Mouse (Mus musculus) heart, adult 9 months (tissue): Measurements from ENCODE around the gene Stum.

ENCODE experiments used
- DNase-seq, 2 experiments: peaks; one replicate each; pipeline ENCODE4 v3.0.0; 2022; ENCODE audit warnings: low spot score in 2 of 2

Stum gene

DNA sequence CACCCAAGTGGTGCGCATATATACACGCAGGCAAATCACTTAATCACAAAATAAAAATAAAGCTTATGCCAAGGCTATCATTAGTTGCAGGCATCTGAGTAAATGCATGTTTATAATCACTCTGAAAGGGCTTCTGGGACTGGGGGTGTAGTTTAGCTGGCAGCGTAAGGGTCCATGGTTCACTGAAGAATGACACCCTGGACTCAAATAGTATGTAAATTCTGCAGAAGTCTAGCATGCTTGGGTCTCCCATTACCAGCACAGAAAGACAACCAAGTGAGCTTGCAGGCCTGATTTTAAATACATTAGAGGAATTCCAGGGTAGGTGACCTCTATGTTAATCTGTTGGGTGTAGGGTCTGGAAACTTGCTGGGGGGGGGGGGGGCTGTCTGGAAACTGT, 16.5 kb upstream of the Stum start:
- DNase-seq, result no peak

DNA sequence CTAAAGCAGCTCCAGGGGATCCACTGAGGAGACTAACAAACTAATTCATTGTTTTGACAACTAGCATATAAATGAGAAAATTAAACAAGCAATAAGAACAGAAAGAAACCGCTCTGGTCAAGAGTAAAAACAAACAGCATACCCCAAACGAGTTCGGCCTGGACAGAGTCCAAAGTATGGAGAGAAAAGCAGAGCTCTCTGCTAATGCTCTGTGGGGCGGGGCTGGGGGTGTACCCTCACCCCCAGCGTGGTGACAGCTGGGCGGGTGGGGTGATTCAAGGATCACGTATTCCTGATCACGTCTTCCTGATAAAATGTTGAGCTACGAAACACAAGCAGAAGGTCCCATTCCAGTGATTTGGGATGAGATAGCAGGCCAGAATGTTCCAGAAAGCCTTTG, 9.5 kb upstream of the Stum start:
- DNase-seq, result no peak

DNA sequence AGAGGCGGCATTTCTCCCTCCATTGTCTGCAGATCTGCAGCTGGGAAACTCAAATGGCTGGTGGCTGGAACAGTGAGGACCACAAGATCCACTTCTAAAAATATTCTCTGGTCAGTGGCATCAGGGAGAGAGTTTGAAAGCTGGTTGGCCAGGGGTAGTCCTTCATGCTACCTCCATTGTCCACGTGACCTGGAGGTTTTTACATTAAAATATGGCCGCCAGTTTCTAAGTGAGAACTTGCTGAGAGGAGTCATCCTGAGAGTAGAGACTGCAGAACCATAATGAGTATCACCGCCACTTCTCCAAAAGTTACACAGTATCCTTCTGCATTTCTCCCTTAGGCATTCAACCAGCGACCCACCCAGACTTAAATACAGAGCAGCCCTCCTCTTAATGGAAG, 2.0 kb upstream of the Stum start:
- DNase-seq, result no peak

DNA sequence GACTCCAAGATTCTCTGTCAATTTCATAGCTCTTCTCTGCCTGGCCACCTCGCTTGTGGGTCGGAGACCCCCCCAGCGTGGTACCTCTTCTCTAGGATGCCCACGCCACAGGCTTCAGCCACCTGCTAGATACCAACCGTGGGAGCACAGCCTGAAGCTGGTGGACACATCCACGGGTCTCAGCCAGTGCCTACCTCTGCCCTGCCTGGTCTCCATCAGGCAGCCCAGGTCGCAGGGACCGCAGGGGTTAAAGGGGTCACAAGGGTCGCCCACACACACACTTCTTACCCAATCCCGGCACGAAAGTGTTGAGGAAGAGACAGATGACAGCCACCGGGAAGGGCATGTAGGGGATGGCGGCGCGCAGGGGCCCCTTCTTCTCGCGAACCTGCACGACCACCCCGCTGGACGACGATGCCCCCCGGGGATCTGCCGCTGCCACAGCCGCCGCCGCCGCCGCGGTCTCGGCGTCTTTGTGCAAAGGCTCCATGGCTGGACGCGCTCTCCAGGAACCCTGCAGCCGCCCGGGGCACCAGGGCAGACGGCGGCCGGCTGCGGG, 385 bp downstream of the Stum start:
- no peak for DNase-seq

DNA sequence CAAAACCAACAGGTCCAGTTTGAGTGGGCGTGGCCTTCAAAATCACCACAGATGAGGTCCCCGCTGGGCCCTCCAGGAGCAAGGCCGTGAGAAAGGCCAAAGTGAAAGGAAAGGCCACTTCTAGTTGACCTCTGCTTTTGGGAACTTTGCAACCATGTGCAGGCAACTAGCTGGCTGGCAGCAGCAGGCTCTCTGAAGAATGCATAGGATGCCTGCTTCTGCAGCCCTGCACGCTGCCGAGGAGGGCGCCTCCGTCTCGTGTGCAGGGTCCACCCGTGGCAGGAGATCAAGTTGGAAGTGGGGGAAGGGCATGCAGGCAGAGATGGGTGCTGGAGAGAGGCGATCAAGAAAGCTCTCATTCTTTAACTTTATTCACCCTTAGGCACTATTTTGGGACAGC, 1.3 kb downstream of the Stum start:
- DNase-seq, result no peak

DNA sequence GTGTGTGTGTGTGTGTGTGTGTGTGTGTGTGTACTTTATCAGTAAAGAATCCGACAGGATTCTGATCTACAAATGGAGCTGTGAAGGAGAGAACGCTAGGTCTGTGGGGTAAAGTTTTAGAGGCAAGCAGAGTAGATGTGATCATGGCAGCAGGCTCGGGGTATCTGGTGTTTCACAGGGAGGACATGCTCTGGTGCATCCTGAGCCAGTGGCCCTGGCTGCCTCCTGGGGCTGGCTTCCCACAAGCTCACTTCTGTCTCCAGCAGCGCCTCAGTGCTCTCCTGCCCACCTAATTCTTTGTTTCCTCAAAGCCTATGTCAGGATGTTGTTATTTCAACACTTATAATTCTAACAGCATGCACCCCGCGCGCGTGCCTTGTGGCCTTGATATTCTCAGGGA, 2.0 kb downstream of the Stum start:
- DNase-seq, result no peak

DNA sequence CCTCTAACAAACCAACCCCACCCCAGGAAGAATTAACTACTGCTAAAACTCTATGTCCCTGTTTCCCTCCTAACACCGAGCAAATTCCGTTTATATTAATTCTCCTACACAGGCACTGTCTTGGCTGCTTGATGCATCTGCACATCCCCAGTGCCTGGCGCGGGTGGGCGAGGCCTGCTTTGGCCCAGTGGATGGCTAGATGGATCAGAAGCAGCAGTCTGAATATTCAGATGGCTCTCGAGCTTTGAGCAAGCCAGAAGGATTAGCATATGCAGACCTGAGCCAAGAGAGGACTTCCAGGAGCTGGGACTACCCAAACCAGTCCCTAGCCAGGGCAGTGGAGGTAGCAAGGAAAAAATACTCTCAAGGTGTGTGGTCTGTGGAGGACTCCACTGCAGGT, 3.0 kb downstream of the Stum start:
- no peak for DNase-seq

DNA sequence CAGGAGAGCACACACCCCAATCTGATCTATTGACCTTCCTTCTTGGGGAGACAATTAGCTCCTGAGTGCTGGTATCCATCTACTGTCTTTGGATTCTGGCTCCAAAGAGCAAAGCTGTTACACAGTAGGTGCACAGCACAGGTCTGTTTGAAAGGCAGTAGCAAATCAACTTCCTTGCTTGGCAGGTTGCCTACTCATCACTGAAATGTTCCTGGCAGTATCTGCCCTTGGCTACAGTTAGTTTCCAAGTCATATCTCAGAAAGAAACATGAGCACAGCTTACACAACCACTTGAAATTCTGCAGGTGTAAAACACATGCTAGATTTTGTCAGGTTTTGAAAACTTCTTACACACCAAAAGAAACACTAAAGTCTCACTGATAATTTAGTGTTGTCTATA, 9.7 kb downstream of the Stum start:
- DNase-seq, result peak; percentile 44 to 76

DNA sequence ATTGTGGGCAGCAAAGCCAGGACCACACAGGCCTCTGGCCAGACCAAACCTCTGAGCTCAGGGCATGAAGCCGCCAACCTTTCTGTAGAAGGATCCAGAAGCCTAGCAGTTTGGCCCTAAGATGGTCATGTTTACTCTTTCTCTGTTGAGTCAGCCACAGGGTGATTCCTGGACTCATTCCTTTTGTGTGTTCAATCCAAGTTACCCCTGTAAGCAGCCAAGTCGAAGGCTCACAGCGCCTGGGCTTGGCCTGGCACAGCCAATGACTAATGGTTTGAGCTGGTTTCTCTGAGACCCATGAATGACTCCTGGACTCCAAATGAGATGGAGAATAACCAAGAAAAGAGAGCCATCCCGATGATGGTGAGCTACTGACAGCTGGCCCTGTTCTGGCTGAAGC, 15.3 kb downstream of the Stum start:
- no peak for DNase-seq

DNA sequence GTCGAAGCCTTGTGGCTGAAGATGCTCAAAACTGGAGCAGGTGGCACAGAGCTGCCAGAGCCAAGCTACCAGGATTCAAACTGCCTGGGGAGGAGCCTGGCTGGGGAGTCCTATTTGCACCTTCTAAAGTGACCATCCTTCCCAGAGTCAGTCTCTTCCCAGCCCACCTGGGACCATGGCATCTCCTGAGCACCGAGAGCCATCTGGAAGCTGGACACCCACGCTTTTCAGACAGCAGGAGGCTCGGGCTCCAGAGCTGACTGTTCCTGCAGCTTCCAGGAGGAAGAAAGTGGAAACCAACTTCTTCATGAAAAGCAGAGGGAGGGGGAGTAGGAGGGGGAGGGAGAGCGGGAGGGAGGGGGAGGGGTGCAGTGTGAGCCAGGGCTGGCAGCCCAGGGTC, 17.7 kb downstream of the Stum start:
- no peak for DNase-seq

DNA sequence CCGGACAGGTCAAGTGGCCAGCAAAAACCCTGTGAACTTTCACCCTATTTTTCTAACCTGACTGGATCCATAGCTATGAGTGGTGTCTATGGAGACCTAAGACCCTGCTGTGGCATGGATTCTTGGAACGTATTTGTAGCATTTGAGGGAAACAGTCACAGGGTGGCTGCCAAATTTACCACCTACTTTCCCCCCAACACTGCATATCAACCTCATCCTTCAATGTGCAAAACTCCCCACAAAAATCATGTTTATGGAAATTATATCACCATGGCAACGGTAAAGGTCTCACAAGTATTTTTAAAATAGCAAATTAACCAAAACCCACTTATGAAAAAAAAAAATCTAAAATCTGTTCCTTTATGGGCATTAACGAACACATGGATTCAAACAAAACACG, 18.9 kb downstream of the Stum start:
- no peak for DNase-seq

DNA sequence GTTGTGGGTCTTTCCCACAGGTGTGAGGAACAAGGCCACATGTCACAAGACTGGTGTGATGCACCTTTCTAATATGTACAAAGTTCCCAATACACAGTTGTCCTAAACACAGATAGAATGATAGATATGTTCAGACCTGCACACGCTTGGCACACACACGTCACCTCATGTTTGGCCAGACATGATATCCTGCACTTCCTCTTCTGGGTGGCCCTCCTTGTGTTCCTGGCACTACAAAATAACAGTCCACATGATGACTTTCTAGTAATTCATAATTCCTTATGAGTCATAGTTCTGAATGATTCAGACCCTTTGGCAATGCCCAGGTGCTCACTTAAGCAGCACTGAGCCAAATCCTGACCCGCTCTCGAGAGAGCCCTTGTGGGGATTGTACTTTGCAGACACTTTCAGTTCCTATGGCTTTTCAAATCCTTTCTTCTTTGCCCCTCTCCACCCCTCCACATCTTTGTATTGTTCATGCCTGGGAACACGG, 20.3 kb downstream of the Stum start:
- DNase-seq, result no peak

DNA sequence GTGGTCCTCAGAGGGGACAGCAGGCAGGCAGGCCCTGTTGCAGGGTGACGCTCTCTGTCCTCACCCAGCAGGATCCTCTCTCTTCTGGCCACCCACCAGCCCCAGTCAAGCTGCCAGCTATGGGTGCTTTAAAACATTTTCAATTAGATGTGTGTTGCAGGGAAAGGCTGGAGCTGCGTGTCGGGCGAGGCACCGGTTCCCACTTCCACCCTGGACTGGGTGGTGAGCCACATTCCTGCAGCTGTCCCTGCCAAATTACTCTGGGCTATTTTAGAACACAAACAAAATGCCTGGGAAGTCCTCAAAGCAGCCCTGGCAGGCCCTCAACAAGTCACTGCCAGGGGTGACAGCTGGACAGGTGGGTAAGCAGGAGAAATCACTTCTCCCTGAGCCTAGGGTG, 20.9 kb downstream of the Stum start:
- peak; percentile 44 to 54 for DNase-seq

DNA sequence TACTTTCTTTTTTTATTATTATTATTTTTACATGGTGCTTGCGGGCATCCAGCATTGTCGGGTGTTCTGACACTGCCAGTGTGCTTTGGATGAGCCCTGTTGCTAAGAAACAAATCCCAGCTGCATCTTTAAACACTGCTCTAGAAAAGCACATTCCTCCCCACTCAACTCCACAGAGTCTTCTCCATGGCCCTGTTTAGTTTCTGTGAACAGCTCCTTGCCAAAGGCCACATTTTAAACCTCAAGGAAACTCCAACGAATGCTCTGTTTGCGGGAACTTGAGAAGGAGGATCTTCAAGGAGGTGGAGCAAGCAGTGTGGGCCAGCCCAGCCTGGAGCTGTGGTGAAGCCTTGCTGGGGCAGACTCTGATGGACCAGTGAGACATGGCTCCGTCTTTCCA, 22.6 kb downstream of the Stum start:
- DNase-seq, result no peak

DNA sequence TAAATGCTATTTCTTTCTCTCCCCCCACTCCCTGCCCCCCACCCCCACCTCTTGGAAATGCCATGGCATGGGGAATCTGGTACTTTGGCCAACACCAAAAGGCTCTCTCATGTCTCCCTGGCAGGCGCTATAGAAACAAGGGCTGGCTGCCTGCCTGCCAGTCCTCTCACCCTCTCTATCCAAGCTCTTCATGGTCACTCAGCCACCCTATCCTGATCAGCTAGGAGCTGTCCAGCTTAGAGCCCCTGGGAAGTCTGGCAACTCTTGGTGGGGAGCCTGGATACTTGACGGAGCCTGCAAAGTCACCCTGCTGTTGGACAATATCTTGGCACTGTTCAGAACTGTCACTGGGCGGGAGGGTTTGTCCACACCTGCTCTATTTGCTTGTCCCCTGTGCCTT, 24.6 kb downstream of the Stum start:
- no peak for DNase-seq

DNA sequence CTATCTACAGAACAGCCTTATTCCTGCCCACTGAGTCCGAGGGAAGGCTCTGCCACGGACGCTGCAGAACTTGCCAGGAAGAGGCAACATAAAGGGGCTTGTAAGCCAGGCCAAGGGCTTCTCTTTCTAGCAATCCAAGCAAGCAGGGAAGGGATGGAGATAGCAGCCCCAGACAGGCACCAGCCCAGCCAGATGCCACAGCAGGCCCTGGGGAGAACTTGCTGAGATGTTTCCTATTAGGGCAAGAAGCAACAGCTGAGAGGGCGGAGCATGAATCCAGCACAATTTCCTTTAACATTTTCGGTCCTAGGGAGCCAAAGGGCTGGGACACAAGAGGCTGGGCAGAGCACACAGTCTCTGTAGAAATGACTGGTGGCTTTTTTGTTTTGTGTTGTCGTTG, 25.0 kb downstream of the Stum start:
- peak in 1 of 2 experiments; percentile 21 for DNase-seq

DNA sequence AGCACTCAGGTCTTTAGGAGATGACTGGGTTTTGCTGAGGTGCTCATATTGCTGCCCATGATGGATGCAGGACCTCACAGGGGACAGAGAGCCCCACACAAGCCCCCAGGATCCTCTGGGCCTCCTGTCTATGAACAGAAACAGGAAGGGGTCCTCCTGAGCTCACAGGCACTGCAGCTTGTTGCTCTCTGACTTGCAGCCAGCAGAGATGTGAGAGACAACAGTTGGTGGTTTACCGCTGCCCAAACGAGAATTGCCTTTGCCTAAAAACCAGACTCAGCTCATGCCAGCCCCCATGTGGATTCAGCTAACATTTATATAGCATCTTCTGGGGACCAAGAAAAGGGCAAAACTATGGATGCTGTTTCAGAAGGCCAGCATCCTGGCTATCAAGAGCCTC, 33.7 kb downstream of the Stum start:
- DNase-seq, result no peak

DNA sequence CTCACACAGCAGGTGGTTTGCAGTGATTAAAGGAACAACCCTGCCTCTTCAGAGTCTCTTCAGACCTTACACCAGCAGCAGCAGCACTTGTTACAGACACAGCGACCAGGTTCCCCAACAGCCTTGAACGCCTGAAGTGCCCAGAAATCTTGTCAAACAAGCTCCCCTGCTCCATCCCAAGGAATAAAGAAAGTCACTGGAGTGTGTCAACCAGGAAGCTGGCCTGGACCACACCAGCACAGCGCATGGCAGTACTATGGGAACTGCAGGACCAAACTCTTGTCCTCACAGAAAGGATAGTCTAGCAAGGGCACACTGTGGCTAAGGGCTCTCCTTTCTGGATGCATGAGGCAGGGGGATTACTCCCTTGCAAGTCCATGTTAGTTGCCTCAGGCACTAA, 38.9 kb downstream of the Stum start:
- no peak for DNase-seq

DNA sequence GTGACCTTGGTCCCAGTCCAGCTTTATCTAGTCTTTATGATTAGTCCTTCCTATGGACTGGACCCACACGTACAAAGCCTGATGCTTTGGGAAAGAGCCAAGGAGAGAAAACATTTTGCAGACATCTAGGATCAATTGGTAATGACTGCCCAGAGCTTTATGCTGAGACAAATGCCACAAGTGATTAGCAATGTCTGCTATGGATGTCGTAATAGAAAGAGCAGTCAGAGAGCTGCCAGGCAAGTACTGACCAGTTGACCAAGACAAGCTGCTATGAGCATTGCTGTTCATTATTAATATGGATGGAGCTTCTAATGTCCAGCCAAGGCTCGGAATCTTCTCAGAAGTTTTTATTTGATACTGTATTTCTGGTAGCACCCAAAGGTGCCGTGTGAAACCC, 43.8 kb downstream of the Stum start:
- no peak for DNase-seq

DNA sequence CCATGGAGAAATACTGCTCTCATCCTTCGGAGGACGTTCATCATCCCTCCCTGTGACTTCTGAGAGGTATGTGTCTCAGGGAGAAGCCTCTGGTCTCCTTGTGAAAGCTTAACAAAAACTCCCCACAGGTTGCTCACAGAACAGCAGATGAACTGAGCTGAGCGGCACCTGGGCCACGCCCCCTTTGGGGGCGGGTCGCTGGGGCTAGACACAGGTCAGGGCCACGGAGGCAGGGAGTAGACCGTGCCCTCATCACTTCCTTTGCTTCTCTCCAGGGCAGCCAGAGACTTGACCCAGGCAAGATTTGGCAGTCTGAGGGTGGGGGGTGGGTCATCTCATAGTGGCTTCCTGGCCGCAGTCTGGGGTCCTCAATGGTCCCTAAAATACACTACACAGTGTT, 48.4 kb downstream of the Stum start:
- DNase-seq, result no peak

DNA sequence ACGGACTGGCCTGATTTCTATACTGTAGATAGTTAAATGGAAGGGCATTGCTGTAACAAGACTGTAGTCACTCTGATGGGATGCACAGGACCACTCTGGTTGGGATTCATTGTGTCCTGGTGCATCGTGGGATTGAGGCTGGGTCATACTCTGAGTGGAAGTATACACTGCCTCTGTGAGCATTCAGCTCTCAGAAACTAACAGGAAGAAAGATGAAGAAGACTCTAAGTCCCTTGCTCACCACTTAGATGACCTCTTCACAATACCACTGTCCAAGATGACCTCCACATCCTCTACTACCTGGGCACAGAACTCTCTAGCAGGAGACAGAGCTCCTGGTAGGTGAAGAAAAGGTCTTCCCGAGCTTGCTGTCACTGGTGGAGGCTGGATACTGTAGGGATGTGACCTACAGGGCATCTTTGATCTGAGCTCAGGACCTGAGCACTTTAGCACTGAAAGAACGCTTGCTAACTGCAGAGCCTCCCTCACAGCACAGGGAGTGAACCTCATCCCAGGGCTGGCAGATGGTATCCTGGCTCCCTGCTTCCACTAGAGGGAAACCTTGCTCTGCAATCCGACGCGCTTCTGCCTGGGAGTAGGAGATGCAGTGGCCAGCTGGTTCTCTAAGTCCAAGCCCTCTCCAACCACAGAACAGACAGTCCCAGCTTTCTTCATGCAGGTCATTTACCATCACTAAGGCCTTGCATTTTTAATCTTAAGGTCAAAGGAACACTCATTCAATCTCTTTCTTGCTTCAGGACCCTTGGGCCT, 49.3 kb downstream of the Stum start:
- no peak for DNase-seq

DNA sequence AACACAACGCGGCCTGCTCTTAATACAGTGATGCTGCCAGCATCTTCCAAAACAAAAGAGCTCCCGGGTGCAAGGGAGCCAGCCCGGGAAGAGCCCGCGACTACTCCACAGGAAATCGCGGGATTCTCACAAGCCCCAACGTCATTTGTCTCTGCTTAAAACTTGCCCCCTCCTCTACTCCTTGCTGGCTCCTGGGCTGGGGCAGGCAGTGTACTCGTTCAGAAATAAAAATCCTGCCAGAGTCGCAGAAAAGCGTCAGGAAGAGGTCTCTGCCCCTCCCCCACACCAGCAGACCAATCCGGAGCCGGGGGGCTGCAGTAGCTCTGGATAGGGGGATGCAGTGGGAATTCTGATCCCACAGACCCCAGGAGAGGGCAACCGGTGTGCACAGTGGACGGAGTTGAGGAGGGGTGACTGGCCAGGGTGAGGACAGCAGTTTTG, 50.2 kb downstream of the Stum start:
- DNase-seq, result no peak

DNA sequence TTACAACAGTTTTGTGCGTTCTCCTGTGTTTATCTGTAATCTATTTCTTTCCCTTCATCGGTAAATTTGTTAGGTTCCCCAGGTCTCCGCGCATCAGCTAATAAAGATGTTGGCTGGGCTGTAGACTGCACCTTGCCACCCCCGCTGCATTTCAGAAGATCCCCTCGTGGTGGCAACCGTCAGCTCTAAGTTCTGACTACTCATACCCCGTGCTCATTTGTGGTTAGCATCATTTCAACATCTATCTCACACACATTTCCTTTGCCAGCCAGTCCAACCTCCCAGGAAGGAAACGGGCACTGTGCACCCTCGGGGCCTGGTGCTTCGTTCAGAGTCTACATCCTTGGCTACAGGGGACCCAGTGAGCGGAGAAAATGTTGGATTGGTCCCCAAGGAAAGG, 51.5 kb downstream of the Stum start:
- no peak for DNase-seq

DNA sequence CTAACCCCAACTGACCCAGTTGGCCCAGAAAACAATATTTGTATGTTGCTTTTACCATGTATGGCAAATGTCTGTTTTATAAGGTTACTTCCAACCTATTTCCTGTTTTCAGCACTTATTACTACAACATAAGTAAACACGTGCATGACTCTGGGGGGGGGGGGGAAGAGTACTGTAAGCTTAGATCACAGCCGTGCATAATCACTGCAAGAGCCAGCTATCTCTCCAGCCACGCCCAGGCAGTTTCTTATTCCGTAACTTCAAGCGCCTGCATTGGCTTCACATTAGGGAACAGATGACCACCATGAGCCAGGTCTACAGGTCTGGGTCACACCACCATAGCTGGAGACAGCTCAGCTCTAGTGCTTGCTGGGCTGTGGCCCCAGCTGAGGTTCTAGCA, 53.5 kb downstream of the Stum start:
- DNase-seq, result no peak
